Mouse (Mus musculus) heart, embryonic 14.5 days (tissue): ENCODE data around the gene March7. TPM values are rescaled to one million over a fixed set of nuclear protein-coding genes. Genes with fewer than 3 reads are reported as not detected.

Experiments
- ATAC-seq: fragments of 200-750 bp; cut with Nextera tagmentation; 2 replicates; pipeline ENCODE4 v1.8.0; 2017; ENCODE audit warnings: low read depth, moderate TSS enrichment; ENCODE audit not compliant: insufficient number of reproducible peaks, insufficient read depth, low FRiP score
- H3K27ac ChIP-seq, 2 experiments: fragments of 200-500 bp in 1 of 2; fragments of 300-500 bp in 1 of 2; sonication (generic) in 1 of 2; replicated peaks in 1 of 2; 2 replicates each; pipeline ENCODE4 v1.5.1; 2012 to 2014; ENCODE audit warnings: low read depth in 2 of 2, low read length in 2 of 2, control low read depth in 1 of 2, mild to moderate bottlenecking in 1 of 2, mixed read lengths in 1 of 2; ENCODE audit not compliant: control insufficient read depth in 1 of 2, insufficient read depth in 1 of 2
- H3K27me3 ChIP-seq: fragments of 300-500 bp; sonication (generic); 2 replicates; pipeline ENCODE4 v1.6.1; 2014; ENCODE audit warnings: mild to moderate bottlenecking, low read length, control low read depth; ENCODE audit not compliant: control insufficient read depth, insufficient read depth
- H3K36me3 ChIP-seq: fragments of 300-500 bp; sonication (generic); 2 replicates; pipeline ENCODE4 v1.6.1; 2014; ENCODE audit warnings: mild to moderate bottlenecking, control low read depth, low read length, mixed read lengths; ENCODE audit not compliant: control insufficient read depth, insufficient read depth
- H3K4me1 ChIP-seq, 2 experiments: fragments of 200-500 bp in 1 of 2; fragments of 300-500 bp in 1 of 2; sonication (generic) in 1 of 2; 2 replicates each; pipeline ENCODE4 v1.6.1; 2012 to 2014; ENCODE audit warnings: low read length in 2 of 2, control low read depth in 1 of 2, mixed read lengths in 1 of 2; ENCODE audit not compliant: control insufficient read depth in 2 of 2, insufficient read depth in 2 of 2
- H3K4me2 ChIP-seq: fragments of 300-500 bp; sonication (generic); 2 replicates; pipeline ENCODE4 v1.6.1; 2014; ENCODE audit warnings: mild to moderate bottlenecking, low read length
- H3K4me3 ChIP-seq, 2 experiments: fragments of 200-500 bp in 1 of 2; fragments of 300-500 bp in 1 of 2; sonication (generic) in 1 of 2; 2 replicates each; pipeline ENCODE4 v1.5.1; 2012 to 2014; ENCODE audit warnings: low read length in 2 of 2, mild to moderate bottlenecking in 2 of 2, control low read depth in 1 of 2, low read depth in 1 of 2, moderate library complexity in 1 of 2; ENCODE audit not compliant: control insufficient read depth in 1 of 2, insufficient read depth in 1 of 2
- H3K9ac ChIP-seq: fragments of 300-500 bp; sonication (generic); 2 replicates; pipeline ENCODE4 v1.6.1; 2014; ENCODE audit warnings: mild to moderate bottlenecking, low read length
- H3K9me3 ChIP-seq: fragments of 300-500 bp; sonication (generic); 2 replicates; pipeline ENCODE4 v1.6.1; 2016; ENCODE audit warnings: low read length, control low read depth; ENCODE audit not compliant: control insufficient read depth
- WGBS: fragments of 180-500 bp; shearing (Covaris S2); extraction: QIAGEN DNeasy Blood & Tissue Kit; methylation state at CpG from one replicate; pipeline ENCODE4 v1.1.7; 2014; 5-methylcytosine and 5-hydroxymethylcytosine counted together
- polyA plus RNA-seq: library from polyadenylated mRNA; unstranded; fragments of >200 nt; fragmentation: Nextera tagmentation; extraction: Ambion mirVana; gene quantifications from 2 replicates; pipeline ENCODE4 v1.2.1, GENCODE M21; 2014

March7 gene
- polyA plus RNA-seq, 1 experiment from 2014 or later: 57.2 TPM

- Histone ChIP-seq H3K27me3 (no peaks in the 10 kb centered on the region), H3K9me3 (no peaks in the 10 kb centered on the region), H3K27ac (0 out of 4 replicates have a peak overlapping the region, but pooled peaks of 1 of the 2 experiments have one; percentile 2), H3K9ac (no peak overlapping the region), H3K36me3 (no peaks in the 10 kb centered on the region), H3K4me1 (peaks cover 4 to 8% of the 10 kb centered on the region in 2 experiments; a peak in 2 of 4 replicates), H3K4me3 (no peak overlapping the region), H3K4me2 (no peak overlapping the region)
- WGBS: 25% methylated on average over 1 of the region's 1 CpGs
- ATAC-seq: no peak
Measured at GRCm38 (mm10) chr2:60267567-60267966, 57.9 kb downstream of the March7 start.

GRCm38 (mm10) chr2:60269856-60270479 is 60.3 kb downstream of the March7 start:
- H3K4me1 ChIP-seq: peaks cover 4 to 8% of the 10 kb centered on the region in 2 experiments; a peak in 2 of 4 replicates
- no peaks in the 10 kb centered on the region for H3K27me3 ChIP-seq
- no peak overlapping the region for H3K4me3 ChIP-seq
- no peak for ATAC-seq
- H3K9me3 ChIP-seq: no peaks in the 10 kb centered on the region
- 90% methylated on average over 14 of the region's 14 CpGs for WGBS
- no peak overlapping the region for H3K27ac ChIP-seq
- H3K36me3 ChIP-seq: no peaks in the 10 kb centered on the region
- H3K4me2 ChIP-seq: no peak overlapping the region
- H3K9ac ChIP-seq: no peak overlapping the region

GRCm38 (mm10) chr2:60278627-60279026 is 68.9 kb downstream of the March7 start:
- Histone ChIP-seq H3K9ac (no peak overlapping the region), H3K4me3 (no peak overlapping the region), H3K4me1 (peaks cover under 1 to 7% of the 10 kb centered on the region in 2 experiments; a peak in 2 of 4 replicates), H3K4me2 (no peak overlapping the region), H3K27ac (no peak overlapping the region), H3K9me3 (no peaks in the 10 kb centered on the region), H3K27me3 (no peaks in the 10 kb centered on the region), H3K36me3 (no peaks in the 10 kb centered on the region)
- 94% methylated on average over 4 of the region's 4 CpGs for WGBS
- ATAC-seq: no peak

- no peak for ATAC-seq
- no peak overlapping the region for H3K4me3 ChIP-seq
- no peaks in the 10 kb centered on the region for H3K27me3 ChIP-seq
- H3K4me2 ChIP-seq: peak overlapping the region; percentile 93; the same call in 1 of the 2 replicates
- H3K27ac ChIP-seq: no peak overlapping the region
- peaks cover 3 to 10% of the 10 kb centered on the region in 2 experiments; a peak in 2 of 4 replicates for H3K4me1 ChIP-seq
- no peak overlapping the region for H3K9ac ChIP-seq
- no peaks in the 10 kb centered on the region for H3K36me3 ChIP-seq
- no peaks in the 10 kb centered on the region for H3K9me3 ChIP-seq
- 63% methylated on average over 4 of the region's 4 CpGs for WGBS
Measured at GRCm38 (mm10) chr2:60282625-60283024, 72.9 kb downstream of the March7 start.

- Histone ChIP-seq H3K4me1 (peaks cover 3 to 10% of the 10 kb centered on the region in 2 experiments; a peak in 2 of 4 replicates), H3K36me3 (no peaks in the 10 kb centered on the region), H3K9me3 (no peaks in the 10 kb centered on the region), H3K4me2 (peak overlapping the region; percentile 93), H3K9ac (peak overlapping the region; percentile 73), H3K4me3 (peak overlapping the region; percentile 50 to 52), H3K27me3 (no peaks in the 10 kb centered on the region), H3K27ac (no peak overlapping the region)
- 20% methylated on average over 9 of the region's 9 CpGs for WGBS
- no peak for ATAC-seq
Measured at GRCm38 (mm10) chr2:60283208-60283750, 73.6 kb downstream of the March7 start.

GRCm38 (mm10) chr2:60283751-60284466 is 74.2 kb downstream of the March7 start:
- H3K9ac ChIP-seq: peak overlapping the region; percentile 73
- no peaks in the 10 kb centered on the region for H3K36me3 ChIP-seq
- under 1% methylated on average over 42 of the region's 42 CpGs for WGBS
- ATAC-seq: peak; percentile 71
- peak overlapping the region; percentile 93 for H3K4me2 ChIP-seq
- H3K4me3 ChIP-seq: peak overlapping the region; percentile 50 to 52
- H3K27ac ChIP-seq: no peak overlapping the region
- no peaks in the 10 kb centered on the region for H3K27me3 ChIP-seq
- peaks cover 3 to 10% of the 10 kb centered on the region in 2 experiments; a peak in 2 of 4 replicates for H3K4me1 ChIP-seq
- no peaks in the 10 kb centered on the region for H3K9me3 ChIP-seq

- Histone ChIP-seq H3K36me3 (no peaks in the 10 kb centered on the region), H3K9ac (peak within 1 kb of the TSS; percentile 73), H3K4me2 (peak within 1 kb of the TSS; percentile 93), H3K4me1 (peaks cover 3 to 10% of the 10 kb centered on the region in 2 experiments; a peak in 2 of 4 replicates), H3K27me3 (no peaks in the 10 kb centered on the region), H3K9me3 (no peaks in the 10 kb centered on the region), H3K27ac (no peak within 1 kb of the TSS), H3K4me3 (peak within 1 kb of the TSS; percentile 50 to 52)
- no peak for ATAC-seq
- WGBS: 41% methylated on average over 4 of the region's 4 CpGs
Measured at GRCm38 (mm10) chr2:60284467-60284821, 74.8 kb downstream of the March7 start, which contains the start of gene Cd302. TSS of gene Cd302 (minus strand) at chr2:60284488.
